Comparison of ENCODE assay signal across 27 mouse cellular contexts in the genomic region with DNA sequence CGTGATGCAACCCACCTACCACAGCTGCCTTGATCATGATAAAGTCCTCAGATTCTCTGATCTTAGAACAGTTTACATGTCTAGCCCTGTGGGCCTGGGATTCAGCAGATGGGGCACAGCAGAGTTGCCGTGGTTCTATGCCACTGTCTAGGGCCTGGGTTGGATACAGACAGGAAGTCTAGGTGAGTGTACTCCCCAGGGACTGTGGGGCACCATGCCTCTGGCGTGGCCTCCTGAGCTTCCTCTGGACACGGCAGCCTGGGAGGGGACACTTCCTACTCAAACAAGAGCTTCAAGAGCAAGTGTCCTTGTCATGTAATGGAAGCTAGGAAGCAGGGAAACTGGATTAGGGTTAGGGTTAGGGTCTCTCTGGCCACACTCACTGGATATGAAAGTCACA. TPM values are rescaled to one million over a fixed set of nuclear protein-coding genes. Genes with fewer than 3 reads are reported as not detected.
DNase-seq lines count a peak whose midpoint lies in the region; ATAC-seq and TF ChIP-seq lines count a peak whose summit lies in the region.
"Had no signal": no experiment of that assay in that cellular context is flagged by ENCODE, and none has a peak within 500 bp of the region (broad histone marks: within the 10 kb centered on the region; RNA-seq: fewer than 3 reads in every experiment).

No protein-coding gene starts in this region.

- intact Hi-C loops in heart, postnatal 14 days (cut with DNase I), result loop anchor here (5.0 kb wide), 1 partner anchor 38 kb away; no protein-coding TSS in a partner anchor

- no peak overlapping the region for H3K4me2 ChIP-seq in lung, postnatal 0 days (replicated peaks; ENCODE audit: low read depth, low read length)
- H3K4me2 ChIP-seq: embryonic facial prominence, embryonic 12.5 days; heart, embryonic 13.5 days; limb, embryonic 13.5 days; liver, embryonic 11.5 days; midbrain, embryonic 12.5 days; neural tube, embryonic 13.5 days; stomach, embryonic 15.5 days had no signal

- TF ChIP-seq EP300 in lung, postnatal 0 days (IDR thresholded peaks at IDR 0.05), result no peak

- WGBS in lung, postnatal 0 days, result 45% methylated on average over 4 of the region's 4 CpGs
- 49% methylated on average over 4 of the region's 4 CpGs for WGBS in lung, adult 2 months

- TF ChIP-seq CTCF in lung, postnatal 0 days (IDR thresholded peaks at IDR 0.05), result no peak
- TF ChIP-seq CTCF in lung, adult 2 months (IDR thresholded peaks at IDR 0.05; ENCODE audit: insufficient read depth, low read length), result no peak

- no peak overlapping the region for H3K27ac ChIP-seq in lung, postnatal 0 days (ENCODE audit: low read length)
- H3K27ac ChIP-seq: embryonic facial prominence, embryonic 12.5 days; heart, embryonic 13.5 days; left cerebral cortex, adult 2 months; limb, embryonic 13.5 days; midbrain, embryonic 12.5 days; neural tube, embryonic 13.5 days; stomach, embryonic 15.5 days had no signal

- no peak for TF ChIP-seq POLR2A in lung, adult 2 months (IDR thresholded peaks at IDR 0.05; ENCODE audit: borderline replicate concordance, extremely low read depth, low read depth, low read length)

- no peaks in the 10 kb centered on the region for H3K9me3 ChIP-seq in lung, postnatal 0 days (ENCODE audit: low read length)
- H3K9me3 ChIP-seq: embryonic facial prominence, embryonic 12.5 days; heart, embryonic 13.5 days; limb, embryonic 13.5 days; midbrain, embryonic 12.5 days; neural tube, embryonic 13.5 days; stomach, embryonic 15.5 days had no signal

- H3K4me3 ChIP-seq in lung, postnatal 0 days (ENCODE audit: low read depth, low read length), result no peak overlapping the region
- no peak overlapping the region for H3K4me3 ChIP-seq in lung, adult 2 months (replicated peaks; ENCODE audit: extremely low read depth, low read depth, low read length)
- H3K4me3 ChIP-seq: embryonic facial prominence, embryonic 12.5 days; heart, embryonic 13.5 days; left cerebral cortex, adult 2 months; limb, embryonic 13.5 days; midbrain, embryonic 12.5 days; neural tube, embryonic 13.5 days; stomach, embryonic 15.5 days had no signal

- no peak overlapping the region for H3K9ac ChIP-seq in lung, postnatal 0 days (replicated peaks; ENCODE audit: low read depth)
- H3K9ac ChIP-seq: embryonic facial prominence, embryonic 12.5 days; heart, embryonic 13.5 days; limb, embryonic 13.5 days; midbrain, embryonic 12.5 days; neural tube, embryonic 13.5 days; stomach, embryonic 15.5 days had no signal

- no peaks in the 10 kb centered on the region for H3K27me3 ChIP-seq in lung, postnatal 0 days (replicated peaks; ENCODE audit: insufficient read depth, low read length)
- H3K27me3 ChIP-seq: embryonic facial prominence, embryonic 12.5 days; heart, embryonic 13.5 days; limb, embryonic 13.5 days; midbrain, embryonic 12.5 days; neural tube, embryonic 13.5 days; stomach, embryonic 15.5 days had no signal

- no peaks in the 10 kb centered on the region for H3K36me3 ChIP-seq in lung, postnatal 0 days (ENCODE audit: insufficient read depth, low read length)
- H3K36me3 ChIP-seq: embryonic facial prominence, embryonic 12.5 days; heart, embryonic 13.5 days; limb, embryonic 13.5 days; midbrain, embryonic 12.5 days; neural tube, embryonic 13.5 days; stomach, embryonic 15.5 days had no signal

- H3K4me1 ChIP-seq in lung, postnatal 0 days (ENCODE audit: insufficient read depth, low read depth, low read length), result no peaks in the 10 kb centered on the region
- H3K4me1 ChIP-seq in lung, adult 2 months (ENCODE audit: control insufficient read depth, insufficient read depth, low read length), result peaks cover 7% of the 10 kb centered on the region
- H3K4me1 ChIP-seq: embryonic facial prominence, embryonic 12.5 days; neural tube, embryonic 13.5 days; stomach, embryonic 15.5 days had no signal

- ATAC-seq in lung, postnatal 0 days, result peak; percentile 54; the same call in 1 of the 2 replicates
- peak; percentile 46; the same call in 1 of the 2 replicates for ATAC-seq in megakaryocyte, adult 5-6 weeks (ENCODE audit: poor library complexity, severe bottlenecking)
- ATAC-seq: activated CD4-positive, CD25-positive, alpha-beta regulatory T cell, adult 4 months; forebrain, embryonic 16.5 days; hindbrain, embryonic 16.5 days had no signal

- DNase-seq in heart, adult 11 months, result peak; percentile 90
- no peak for DNase-seq in heart, postnatal 14 days
- no peak for DNase-seq in lung, postnatal 0 days (ENCODE audit: low spot score)
- DNase-seq in lung, adult 2 months, result no peak
- DNase-seq in B cell, adult 2 months, result peak; percentile 34 to 37
- DNase-seq in adrenal gland, adult 18-20 months (ENCODE audit: low spot score in 2 of 2), result no peak
- DNase-seq in frontal cortex, adult 2 months (ENCODE audit: extremely low spot score in 1 of 2, low spot score in 1 of 2), result no peak
- DNase-seq: adrenal gland, postnatal 14 days; cerebellum, adult 11 months; cerebellum, adult 9-10 months; cerebellum, postnatal 36 days; gastrocnemius, postnatal 10 days; kidney, postnatal 14 days; right cerebral cortex, postnatal 4 days; thymus, postnatal 14 days had no signal

RNA-seq across cellular contexts. Expression of gene Zmiz1, which starts 44.9 kb away (rescaled TPM):
- total RNA-seq in heart, postnatal 14 days (2021), result 10 to 100 TPM; 53.9 to 59.4 TPM
- 18.0 and 20.2 TPM in 2 replicates for polyA plus RNA-seq in lung, postnatal 0 days (2015; fragmentation: Nextera tagmentation; extraction: Ambion mirVana)
- polyA plus RNA-seq in lung, adult 2 months (2012; rRNA removed), result 51.6 and 52.6 TPM in 2 replicates
- 88.9 and 90.1 TPM in 2 replicates for total RNA-seq in megakaryocyte, adult 5-6 weeks (2015)
- total RNA-seq in megakaryocyte, adult 5-6 weeks (2017), result 11.4 and 15.6 TPM in 2 replicates
- 100 to 1,000 TPM in 1 of 2 experiments, 10 to 100 TPM in 1; 89.1 to 116 TPM for total RNA-seq in adrenal gland, adult 18-20 months (2021)
- polyA plus RNA-seq in frontal cortex, adult 2 months (2012; rRNA removed), result 39.1 and 45.9 TPM in 2 replicates

Comparison
In these comparisons a context has a peak if more than half of its experiments do, and no peak if none do; other contexts are left out.
1. DNase-seq: peak in heart, adult 11 months (single experiment) and B cell, adult 2 months (2 of 2); none in heart, postnatal 14 days (0 of 2), lung, postnatal 0 days (single experiment), lung, adult 2 months (single experiment), adrenal gland, adult 18-20 months (0 of 2) and frontal cortex, adult 2 months (0 of 2).